Mouse (Mus musculus) G1E (cell line): ENCODE data around the gene Abat. TPM values are rescaled to one million over a fixed set of nuclear protein-coding genes. Genes with fewer than 3 reads are reported as not detected.

Source experiments
- ATAC-seq: 2 replicates; pipeline ENCODE4 v1.8.0; 2016; ENCODE audit warnings: mild to moderate bottlenecking; ENCODE audit not compliant: insufficient number of reproducible peaks, poor library complexity, low FRiP score, severe bottlenecking; ENCODE audit errors: extremely low read depth
- DNase-seq: peaks from one replicate; pipeline ENCODE4 v3.0.0; 2012; ENCODE audit warnings: low spot score
- H3K27me3 ChIP-seq: 2 replicates; pipeline ENCODE4 v1.6.1; 2012; ENCODE audit warnings: mild to moderate bottlenecking, low read length, inconsistent platforms; ENCODE audit not compliant: insufficient read depth
- H3K36me3 ChIP-seq: replicated peaks from 2 replicates; pipeline ENCODE3; 2012; ENCODE audit warnings: mild to moderate bottlenecking, inconsistent platforms
- H3K4me1 ChIP-seq: 2 replicates; pipeline ENCODE4 v1.6.1; 2012; ENCODE audit warnings: low read depth, low read length, inconsistent platforms, mixed read lengths; ENCODE audit not compliant: insufficient read depth
- H3K4me3 ChIP-seq: 2 replicates; pipeline ENCODE4 v1.5.1; 2012; ENCODE audit warnings: low read depth, mild to moderate bottlenecking, inconsistent platforms, low read length, moderate library complexity, mixed read lengths
- H3K9me3 ChIP-seq: replicated peaks from 2 replicates; pipeline ENCODE4 v1.6.1; 2012; ENCODE audit warnings: inconsistent platforms
- CTCF ChIP-seq: IDR thresholded peaks from 2 replicates; pipeline ENCODE4 v1.5.1; 2012; ENCODE audit warnings: low read depth, low read length, inconsistent platforms, mixed read lengths
- GATA1 ChIP-seq: IDR thresholded peaks from 2 replicates; pipeline ENCODE4 v1.6.1; 2012; ENCODE audit warnings: borderline replicate concordance, low read length, inconsistent platforms, mixed read lengths
- GATA2 ChIP-seq: IDR thresholded peaks from 2 replicates; pipeline ENCODE4 v1.6.1; 2012; ENCODE audit warnings: low read depth, low read length, inconsistent platforms, borderline replicate concordance
- POLR2AphosphoS5 ChIP-seq: IDR thresholded peaks from 2 replicates; pipeline ENCODE4 v1.6.1; 2012; ENCODE audit warnings: low read depth, low read length, inconsistent platforms; ENCODE audit not compliant: insufficient replicate concordance
- TAL1 ChIP-seq: conservative IDR thresholded peaks from 2 replicates; pipeline ENCODE4 v1.6.1; 2012; ENCODE audit warnings: low read depth, low read length, inconsistent platforms, mixed read lengths
- polyA plus RNA-seq: library from polyadenylated mRNA; stranded (reverse); fragments of >175 nt; gene quantifications from 2 replicates; pipeline ENCODE4 v1.2.3, GENCODE M21; 2012
- total RNA-seq, 2 experiments: library from RNA; stranded (forward) in 1 of 2; stranded (reverse) in 1 of 2; fragments of 200-1000 nt in 1 of 2; fragments of >200 nt in 1 of 2; fragmentation: Nextera tagmentation in 1 of 2; gene quantifications; 2 replicates each; pipeline ENCODE4 v1.2.3; 2014 to 2017

Gene Abat
- total and polyA plus RNA-seq, 3 experiments, result 0.11 TPM; not detected in 2

GRCm38 (mm10) chr16:8668386-8668785, 155.2 kb downstream of the Abat start:
- Histone ChIP-seq H3K27me3 (no peaks in the 10 kb centered on the region), H3K36me3 (peaks cover 62% of the 10 kb centered on the region), H3K4me1 (peaks cover 68% of the 10 kb centered on the region), H3K9me3 (no peaks in the 10 kb centered on the region), H3K4me3 (no peak overlapping the region)
- ATAC-seq, result no peak
- no peak for DNase-seq
- TF ChIP-seq GATA1 (no peak), GATA2 (no peak), POLR2AphosphoS5 (no peak), TAL1 (no peak), CTCF (no peak)

GRCm38 (mm10) chr16:8669432-8669831, 156.2 kb downstream of the Abat start:
- Histone ChIP-seq H3K9me3 (no peaks in the 10 kb centered on the region), H3K36me3 (peaks cover 52% of the 10 kb centered on the region), H3K4me3 (no peak overlapping the region), H3K27me3 (peaks cover 3% of the 10 kb centered on the region; the same call in 1 of the 2 replicates), H3K4me1 (peaks cover 75% of the 10 kb centered on the region)
- no peak for TF ChIP-seq GATA2
- no peak for TF ChIP-seq GATA1
- TF ChIP-seq TAL1, result no peak
- no peak for TF ChIP-seq POLR2AphosphoS5
- no peak for TF ChIP-seq CTCF
- ATAC-seq (no peak), DNase-seq (no peak)

GRCm38 (mm10) chr16:8670041-8671035, 157.1 kb downstream of the Abat start:
- H3K4me1 ChIP-seq, result peaks cover 75% of the 10 kb centered on the region
- H3K4me3 ChIP-seq, result no peak overlapping the region; the same call in 1 of the 2 replicates
- TF ChIP-seq GATA2 (no peak), TAL1 (no peak), GATA1 (no peak), POLR2AphosphoS5 (no peak), CTCF (no peak)
- no peaks in the 10 kb centered on the region for H3K9me3 ChIP-seq
- peaks cover 46% of the 10 kb centered on the region for H3K36me3 ChIP-seq
- H3K27me3 ChIP-seq, result peaks cover 3% of the 10 kb centered on the region; the same call in 1 of the 2 replicates
- ATAC-seq, result no peak
- DNase-seq, result no peak

Other genes with a start within 250 kb of the Abat start
- not detected in 2 replicates for gene Tmem114, start 88.3 kb upstream of the Abat start, total RNA-seq (2014; fragmentation: Nextera tagmentation)
- gene Tmem114, start 88.3 kb upstream of the Abat start, total RNA-seq (2017), result not detected in 2 replicates
- gene Tmem114, start 88.3 kb upstream of the Abat start, polyA plus RNA-seq, result not detected in 2 replicates
- 44.5 and 50.3 TPM in 2 replicates for gene Mettl22, start 42.6 kb upstream of the Abat start, total RNA-seq (2014; fragmentation: Nextera tagmentation)
- gene Mettl22, start 42.6 kb upstream of the Abat start, total RNA-seq (2017), result 10.8 and 17.2 TPM in 2 replicates
- gene Mettl22, start 42.6 kb upstream of the Abat start, polyA plus RNA-seq, result 31.8 and 35.2 TPM in 2 replicates
- 57.3 and 74.3 TPM in 2 replicates for gene Pmm2, start 124.2 kb downstream of the Abat start, total RNA-seq (2014; fragmentation: Nextera tagmentation)
- 122 and 127 TPM in 2 replicates for gene Pmm2, start 124.2 kb downstream of the Abat start, total RNA-seq (2017)
- gene Pmm2, start 124.2 kb downstream of the Abat start, polyA plus RNA-seq, result 12.1 and 28.2 TPM in 2 replicates
- gene Tmem186, start 124.3 kb downstream of the Abat start, total RNA-seq (2014; fragmentation: Nextera tagmentation), result 13.6 and 21.2 TPM in 2 replicates
- 28.9 and 31.0 TPM in 2 replicates for gene Tmem186, start 124.3 kb downstream of the Abat start, total RNA-seq (2017)
- 9.7 and 11.4 TPM in 2 replicates for gene Tmem186, start 124.3 kb downstream of the Abat start, polyA plus RNA-seq
- gene Carhsp1, start 158.7 kb downstream of the Abat start, total RNA-seq (2014; fragmentation: Nextera tagmentation), result 16.4 and 28.4 TPM in 2 replicates
- 30.3 and 30.8 TPM in 2 replicates for gene Carhsp1, start 158.7 kb downstream of the Abat start, total RNA-seq (2017)
- gene Carhsp1, start 158.7 kb downstream of the Abat start, polyA plus RNA-seq, result 14.5 and 15.7 TPM in 2 replicates
- gene Gm5767, start 167.3 kb downstream of the Abat start, total RNA-seq (2014; fragmentation: Nextera tagmentation), result not detected in 2 replicates
- gene Gm5767, start 167.3 kb downstream of the Abat start, total RNA-seq (2017), result not detected in 2 replicates
- gene Gm5767, start 167.3 kb downstream of the Abat start, polyA plus RNA-seq, result not detected in 2 replicates